Mouse (Mus musculus) liver, embryonic 11.5 days (tissue): ENCODE results near the gene Wdr49. TPM values are rescaled to one million over a fixed set of nuclear protein-coding genes. Genes with fewer than 3 reads are reported as not detected.

Experiments used
- ATAC-seq: fragments of 200-750 bp; cut with Nextera tagmentation; replicated peaks from 2 replicates; pipeline ENCODE4 v1.8.0; 2017; ENCODE audit warnings: moderate number of reproducible peaks, mild to moderate bottlenecking, moderate TSS enrichment, moderate library complexity; ENCODE audit not compliant: low FRiP score
- DNase-seq: peaks from one replicate; pipeline ENCODE4 v3.0.0-alpha.2; 2017; ENCODE audit warnings: low spot score
- H3K27ac ChIP-seq: fragments of 300-500 bp; sonication (generic); 2 replicates; pipeline ENCODE4 v1.5.1; 2014; ENCODE audit warnings: mild to moderate bottlenecking, low read depth, low read length, control low read depth
- H3K27me3 ChIP-seq: fragments of 300-500 bp; sonication (generic); replicated peaks from 2 replicates; pipeline ENCODE4 v1.6.1; 2014; ENCODE audit warnings: low read length, mixed read lengths; ENCODE audit not compliant: control insufficient read depth, insufficient read depth
- H3K36me3 ChIP-seq: fragments of 300-500 bp; sonication (generic); 2 replicates; pipeline ENCODE4 v1.6.1; 2014; ENCODE audit warnings: mild to moderate bottlenecking, low read length, moderate library complexity, mixed read lengths; ENCODE audit not compliant: control insufficient read depth, insufficient read depth
- H3K4me1 ChIP-seq: fragments of 300-500 bp; sonication (generic); replicated peaks from 2 replicates; pipeline ENCODE4 v1.6.1; 2014; ENCODE audit warnings: low read length, mixed read lengths; ENCODE audit not compliant: control insufficient read depth, insufficient read depth
- H3K4me2 ChIP-seq: fragments of 300-500 bp; sonication (generic); 2 replicates; pipeline ENCODE4 v1.6.1; 2014; ENCODE audit warnings: mild to moderate bottlenecking, control low read depth, moderate library complexity
- H3K4me3 ChIP-seq: fragments of 300-500 bp; sonication (generic); 2 replicates; pipeline ENCODE4 v1.5.1; 2014; ENCODE audit warnings: low read depth, low read length, control low read depth
- H3K9ac ChIP-seq: fragments of 300-500 bp; sonication (generic); 2 replicates; pipeline ENCODE4 v1.6.1; 2014; ENCODE audit warnings: low read depth, low read length, control low read depth
- H3K9me3 ChIP-seq: fragments of 300-500 bp; sonication (generic); 2 replicates; pipeline ENCODE4 v1.6.1; 2016; ENCODE audit warnings: low read length, inconsistent platforms, mixed read lengths; ENCODE audit not compliant: control insufficient read depth
- WGBS: fragments of 180-500 bp; shearing (Covaris S2); extraction: QIAGEN DNeasy Blood & Tissue Kit; methylation state at CpG from one replicate; pipeline ENCODE4 v1.1.7; 2014; 5-methylcytosine and 5-hydroxymethylcytosine counted together
- polyA plus RNA-seq: library from polyadenylated mRNA; unstranded; fragments of >200 nt; fragmentation: Nextera tagmentation; extraction: Ambion mirVana; gene quantifications from 2 replicates; pipeline ENCODE4 v1.2.1, GENCODE M21; 2014

Wdr49 gene
- polyA plus RNA-seq, 1 experiment from 2014 or later, result not detected

DNA sequence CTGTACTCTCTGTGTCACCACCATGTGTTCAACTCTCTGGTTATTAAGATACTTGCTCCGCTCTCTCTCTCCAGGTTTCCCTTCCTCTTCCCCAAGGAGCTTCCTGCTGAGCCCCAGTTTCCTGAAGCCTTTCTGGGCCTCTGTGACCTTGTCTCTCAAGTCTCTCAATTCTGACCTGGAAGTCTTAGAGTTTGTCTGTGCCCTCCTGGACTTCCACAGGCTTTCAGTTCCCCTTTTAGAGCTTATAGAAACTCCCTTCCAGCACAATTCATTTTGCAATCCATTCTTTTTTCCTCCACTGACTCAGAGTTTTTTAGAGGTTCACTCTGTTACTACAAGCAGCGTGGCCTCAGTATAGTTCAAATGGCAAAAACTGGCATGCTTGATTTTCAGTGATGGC lies 188.7 kb downstream of the Wdr49 start:
- Histone ChIP-seq H3K27ac (no peak overlapping the region), H3K9me3 (no peaks in the 10 kb centered on the region; the same call in 1 of the 2 replicates), H3K9ac (no peak overlapping the region), H3K36me3 (no peaks in the 10 kb centered on the region), H3K4me2 (no peak overlapping the region), H3K27me3 (no peaks in the 10 kb centered on the region), H3K4me1 (no peaks in the 10 kb centered on the region), H3K4me3 (no peak overlapping the region)
- 70% methylated on average over 2 of the region's 2 CpGs for WGBS
- ATAC-seq (no peak), DNase-seq (no peak)

DNA sequence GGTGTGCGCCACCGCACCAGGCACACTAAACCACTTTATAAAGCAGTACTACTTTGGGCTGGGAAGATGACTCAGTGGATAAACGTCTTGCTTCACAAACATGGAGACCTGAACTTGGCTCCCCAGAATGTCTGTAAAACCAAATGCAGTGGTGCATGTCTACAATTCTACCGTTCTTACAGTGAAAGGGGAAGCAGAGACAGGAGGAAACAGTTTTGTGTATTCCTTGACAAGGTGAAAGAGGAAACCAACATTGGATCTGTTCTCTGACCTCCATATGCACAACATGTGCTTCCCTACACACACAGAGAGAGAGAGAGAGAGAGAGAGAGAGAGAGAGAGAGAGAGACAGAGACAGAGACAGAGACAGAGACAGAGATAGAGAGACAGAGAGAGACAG lies 204.5 kb downstream of the Wdr49 start:
- Histone ChIP-seq H3K36me3 (no peaks in the 10 kb centered on the region), H3K4me2 (no peak overlapping the region), H3K4me3 (no peak overlapping the region), H3K9ac (no peak overlapping the region), H3K27ac (no peak overlapping the region), H3K27me3 (no peaks in the 10 kb centered on the region), H3K9me3 (no peaks in the 10 kb centered on the region), H3K4me1 (no peaks in the 10 kb centered on the region)
- 69% methylated on average over 4 of the region's 4 CpGs for WGBS
- no peak for DNase-seq
- no peak for ATAC-seq

DNA sequence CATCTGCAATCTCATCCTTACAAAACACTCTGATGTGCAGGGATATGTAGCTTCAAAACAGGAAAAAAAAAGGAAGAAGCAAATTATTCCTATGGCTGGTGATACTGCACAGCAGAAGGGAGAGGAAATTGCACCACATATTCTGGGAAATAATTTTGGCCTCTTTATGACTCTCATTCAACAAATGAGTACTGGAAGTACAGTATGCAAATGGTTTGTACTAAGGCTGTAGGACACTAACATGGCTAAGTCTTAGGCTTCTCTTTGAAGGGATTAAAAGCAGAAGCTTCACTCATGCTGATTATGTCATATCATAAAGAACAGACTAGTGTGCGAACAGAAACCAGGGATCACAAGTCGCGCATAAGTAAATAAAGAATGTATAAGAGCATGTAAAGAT lies 205.4 kb downstream of the Wdr49 start:
- H3K9me3 ChIP-seq, result no peaks in the 10 kb centered on the region
- WGBS, result 87% methylated on average over 3 of the region's 3 CpGs
- H3K27ac ChIP-seq, result no peak overlapping the region
- no peak overlapping the region for H3K9ac ChIP-seq
- H3K36me3 ChIP-seq, result no peaks in the 10 kb centered on the region
- ATAC-seq (no peak), DNase-seq (no peak)
- H3K4me2 ChIP-seq, result no peak overlapping the region
- H3K4me1 ChIP-seq, result no peaks in the 10 kb centered on the region
- H3K4me3 ChIP-seq, result no peak overlapping the region
- H3K27me3 ChIP-seq, result no peaks in the 10 kb centered on the region

DNA sequence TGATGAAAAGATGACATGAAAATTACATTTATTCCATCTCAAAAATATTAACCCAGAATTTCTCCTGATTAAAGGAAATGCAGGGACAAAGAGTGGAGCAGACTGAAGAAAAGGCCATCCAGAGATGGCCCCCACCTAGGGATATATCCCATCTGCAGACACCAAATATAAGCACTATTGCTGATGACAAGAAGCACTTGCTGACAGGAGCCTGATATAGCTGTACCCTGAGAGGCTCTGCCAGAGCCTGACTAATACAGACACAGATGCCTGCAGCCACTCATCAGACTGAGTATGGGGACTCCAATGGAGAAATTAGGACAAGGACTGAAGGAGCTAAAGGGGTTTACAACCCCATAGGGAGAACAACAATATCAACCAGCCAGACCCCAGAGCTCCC lies 206.8 kb downstream of the Wdr49 start:
- H3K4me3 ChIP-seq, result no peak overlapping the region
- no peak overlapping the region for H3K4me2 ChIP-seq
- H3K9ac ChIP-seq, result no peak overlapping the region
- no peaks in the 10 kb centered on the region for H3K9me3 ChIP-seq
- no peak for DNase-seq
- no peaks in the 10 kb centered on the region for H3K4me1 ChIP-seq
- H3K27me3 ChIP-seq, result no peaks in the 10 kb centered on the region
- no peaks in the 10 kb centered on the region for H3K36me3 ChIP-seq
- no peak for ATAC-seq
- no peak overlapping the region for H3K27ac ChIP-seq

DNA sequence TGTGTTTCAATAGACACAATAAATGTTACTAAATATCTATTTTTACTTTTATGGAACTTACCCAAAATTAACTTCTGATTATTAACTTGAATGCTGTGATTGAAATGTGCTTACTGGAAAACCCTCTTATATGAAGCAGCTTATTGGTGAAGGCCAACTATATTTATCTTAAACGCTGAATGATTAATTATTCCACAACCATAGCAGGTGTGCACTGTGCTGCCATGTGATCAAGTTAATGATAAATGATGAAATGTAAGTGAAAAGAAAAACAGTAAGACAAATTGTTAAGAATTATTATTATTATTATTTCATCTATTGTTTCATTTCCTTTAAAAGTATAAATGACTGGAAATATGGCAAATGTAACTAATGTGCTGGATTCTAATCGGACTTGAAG lies 212.0 kb downstream of the Wdr49 start, which contains the start of gene Serpini2:
TSS of gene Serpini2 (minus strand) at position 101 of the 400 bp plus-strand sequence.
- Histone ChIP-seq H3K4me3 (no peak within 1 kb of the TSS), H3K27me3 (no peaks in the 10 kb centered on the region), H3K9ac (no peak within 1 kb of the TSS), H3K9me3 (no peaks in the 10 kb centered on the region), H3K27ac (no peak within 1 kb of the TSS), H3K36me3 (no peaks in the 10 kb centered on the region), H3K4me2 (no peak within 1 kb of the TSS), H3K4me1 (no peaks in the 10 kb centered on the region)
- DNase-seq, result no peak
- WGBS, result 76% methylated on average over 2 of the region's 2 CpGs
- ATAC-seq, result no peak

DNA sequence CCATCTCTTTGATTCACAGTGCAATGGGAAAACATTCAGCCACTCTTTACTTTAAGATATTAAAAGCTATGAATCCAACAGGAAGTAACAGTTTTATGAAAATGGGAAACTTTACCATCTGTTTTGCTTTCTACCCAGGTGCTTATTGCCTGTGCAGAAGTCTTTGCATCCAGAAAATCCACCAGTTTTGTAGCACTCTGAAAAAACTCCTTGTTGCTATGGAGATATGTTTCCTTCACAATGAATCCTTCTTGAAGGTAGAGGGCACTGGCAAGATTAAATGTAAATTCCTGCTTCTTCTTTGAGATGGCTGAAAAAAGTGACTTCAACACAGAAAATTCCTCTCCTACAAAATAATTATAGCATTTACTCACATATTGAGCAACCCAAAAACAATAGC lies 222.6 kb downstream of the Wdr49 start:
- ATAC-seq (no peak), DNase-seq (no peak)
- Histone ChIP-seq H3K27me3 (no peaks in the 10 kb centered on the region), H3K27ac (no peak overlapping the region), H3K4me2 (no peak overlapping the region), H3K36me3 (no peaks in the 10 kb centered on the region), H3K4me1 (no peaks in the 10 kb centered on the region), H3K9ac (no peak overlapping the region), H3K4me3 (no peak overlapping the region), H3K9me3 (no peaks in the 10 kb centered on the region)

Other genes with a start within 250 kb of the Wdr49 start
- gene Serpini2, start 212.1 kb downstream of the Wdr49 start, polyA plus RNA-seq, result not detected in 2 replicates
- gene Pdcd10, start 74.7 kb upstream of the Wdr49 start, polyA plus RNA-seq, result 96.1 and 104 TPM in 2 replicates
- 0.57 and 0.75 TPM in 2 replicates for gene Serpini1, start 75.4 kb upstream of the Wdr49 start, polyA plus RNA-seq